Mouse (Mus musculus) layer of hippocampus, adult 18-20 months (tissue): ENCODE results near the gene Tsga10ip. TPM values are rescaled to one million over a fixed set of nuclear protein-coding genes. Genes with fewer than 3 reads are reported as not detected.
"Not testable (repeated sequence)": the region's sequence is repeated elsewhere in the genome, so short reads cannot be mapped to it uniquely, and the experiment has no call there.

Experiments
- DNase-seq, 2 experiments: peaks; one replicate each; pipeline ENCODE4 v3.0.0; 2022; ENCODE audit warnings: low spot score in 2 of 2
- total RNA-seq, 2 experiments: library from RNA; stranded (reverse); gene quantifications; 2 replicates each; pipeline ENCODE4 v1.2.3; 2021

Tsga10ip gene
- total RNA-seq, 2 experiments from 2014 or later, result 0.30 TPM

DNA sequence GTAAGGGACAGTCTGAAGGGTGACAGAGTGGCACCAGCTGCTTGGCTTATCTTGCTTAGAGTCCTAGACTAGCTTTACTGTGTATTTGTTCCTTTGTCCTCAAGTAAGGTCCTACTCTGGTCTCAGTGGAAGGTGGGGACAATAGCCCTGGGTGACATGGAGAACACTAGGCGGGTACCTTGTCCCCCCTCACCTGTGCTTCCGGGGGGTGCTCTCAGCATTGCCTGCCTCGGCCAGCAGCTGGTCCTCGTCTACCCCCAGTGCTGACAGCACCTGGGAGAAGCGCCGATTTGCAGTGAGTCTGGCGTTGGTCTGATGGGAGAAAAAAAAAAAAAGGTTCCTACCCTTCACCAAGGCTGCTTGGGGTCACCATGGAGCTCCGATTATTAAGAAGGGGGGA, 11.9 kb downstream of the Tsga10ip start:
- DNase-seq, result no peak

DNA sequence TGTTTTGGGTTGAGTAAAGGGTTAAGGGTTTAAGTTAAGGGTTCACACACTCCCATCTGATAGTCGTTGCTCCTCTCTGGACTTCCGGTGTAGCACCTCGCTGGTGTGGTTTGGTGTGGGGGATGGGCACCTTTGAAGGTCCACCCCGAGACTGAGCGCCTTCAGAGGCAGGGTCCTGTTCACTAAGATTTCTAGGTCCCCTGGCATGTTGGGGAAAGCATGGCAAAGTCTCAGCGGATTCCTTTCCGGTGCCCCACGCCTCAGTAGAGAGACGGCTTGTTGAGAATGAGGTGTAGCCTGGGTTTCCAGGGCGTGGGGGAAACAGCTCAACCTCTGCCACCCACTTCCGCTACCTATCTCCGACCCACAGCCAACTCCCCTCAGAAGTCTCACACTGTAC, 12.7 kb downstream of the Tsga10ip start:
- DNase-seq, result no peak

DNA sequence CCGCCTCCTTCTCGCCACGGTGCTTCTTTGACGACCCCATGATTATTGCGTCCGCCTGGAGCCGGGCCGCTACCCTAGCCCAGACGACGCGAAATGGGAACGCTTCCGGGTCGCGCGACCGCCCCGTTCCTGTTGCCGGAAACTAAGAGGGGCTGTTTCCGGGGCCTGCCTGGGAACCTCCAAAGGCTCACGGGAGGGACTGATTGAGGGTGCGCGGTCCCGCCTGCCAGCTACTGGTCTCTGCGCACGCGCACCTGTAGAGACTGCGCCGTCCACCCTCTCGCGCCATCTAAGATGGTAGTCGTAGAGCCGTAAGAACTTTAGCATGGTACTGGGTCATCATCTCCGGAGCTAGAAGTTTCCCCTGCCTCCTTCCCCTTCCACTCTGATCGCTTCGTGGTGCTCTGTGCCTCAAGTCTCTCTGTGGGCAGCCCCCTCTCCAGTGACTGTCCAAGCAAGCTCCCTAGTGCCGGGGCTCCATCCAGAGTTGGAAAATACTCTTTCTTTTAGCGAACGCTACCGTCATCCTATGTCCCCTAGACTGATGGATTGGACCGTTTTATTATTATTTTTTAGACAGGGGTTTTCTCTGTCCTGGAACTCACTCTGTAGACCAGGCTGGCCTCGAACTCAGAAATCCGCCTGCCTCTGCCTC, 13.6 kb downstream of the Tsga10ip start, which contains the start of gene Sart1:
TSS of gene Sart1 (minus strand) at position 116 of the 655 bp plus-strand sequence.
- peak; percentile 95 to 98 for DNase-seq

DNA sequence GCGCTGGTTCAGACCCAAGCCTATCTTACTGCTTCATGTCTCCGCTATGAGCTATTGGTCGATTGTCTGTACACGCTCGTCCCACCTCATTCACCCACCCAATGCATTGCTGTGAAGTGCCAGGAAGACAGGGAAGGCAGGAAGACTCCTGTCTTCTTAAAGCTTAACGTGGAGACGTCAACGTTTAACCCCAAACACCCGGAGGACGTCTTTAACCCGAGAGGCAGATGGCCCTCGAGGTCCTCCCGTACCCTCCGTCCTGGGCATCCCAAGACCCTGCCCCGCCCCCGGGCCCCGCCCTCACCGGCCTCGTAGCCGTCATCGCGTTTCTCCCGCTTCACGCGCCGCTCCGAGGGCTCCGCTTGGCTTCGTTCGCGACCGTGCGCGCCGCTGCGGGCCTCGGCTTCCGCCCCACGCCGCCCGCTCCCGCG, 14.3 kb downstream of the Tsga10ip start:
- DNase-seq, result no peak

DNA sequence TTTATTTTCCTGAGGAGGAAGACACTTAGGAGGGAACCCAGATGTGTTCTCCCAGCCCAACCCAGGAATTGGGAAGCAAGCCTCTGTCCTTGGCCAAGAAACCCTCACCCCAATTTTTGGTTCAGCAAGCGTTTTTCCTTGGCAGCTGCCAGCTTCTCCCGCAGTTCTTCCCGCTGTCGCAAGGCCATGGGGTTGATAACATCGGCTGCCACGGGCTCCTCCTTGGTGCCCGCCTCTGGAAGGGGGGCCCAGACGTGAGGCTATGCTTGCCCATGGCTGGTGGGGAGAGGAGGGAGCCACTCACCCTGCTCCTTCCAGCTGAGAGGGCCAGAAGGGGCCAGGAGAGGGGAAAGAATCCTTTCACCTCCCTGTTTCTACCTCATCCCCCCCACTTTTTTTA, 17.6 kb downstream of the Tsga10ip start:
- no peak for DNase-seq

DNA sequence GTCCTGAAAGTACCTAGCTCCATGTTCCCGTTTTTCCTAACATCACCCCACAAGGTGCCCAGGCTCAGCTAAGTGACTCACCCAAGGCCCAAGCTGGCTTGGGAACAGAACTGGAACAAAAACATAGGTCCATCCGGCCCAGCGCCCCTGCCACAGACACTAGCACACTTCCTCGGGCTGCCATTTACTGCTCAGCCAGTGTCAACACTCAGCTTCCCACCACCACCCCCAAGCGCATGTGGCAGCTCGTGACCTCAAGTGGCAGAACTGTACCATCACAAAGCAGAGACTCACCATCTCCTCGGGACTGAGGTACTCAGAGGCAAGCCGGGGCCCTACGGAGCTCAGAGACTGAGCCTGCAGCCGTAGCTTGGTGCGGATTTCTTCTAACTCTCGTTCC, 19.0 kb downstream of the Tsga10ip start:
- DNase-seq, result no peak

DNA sequence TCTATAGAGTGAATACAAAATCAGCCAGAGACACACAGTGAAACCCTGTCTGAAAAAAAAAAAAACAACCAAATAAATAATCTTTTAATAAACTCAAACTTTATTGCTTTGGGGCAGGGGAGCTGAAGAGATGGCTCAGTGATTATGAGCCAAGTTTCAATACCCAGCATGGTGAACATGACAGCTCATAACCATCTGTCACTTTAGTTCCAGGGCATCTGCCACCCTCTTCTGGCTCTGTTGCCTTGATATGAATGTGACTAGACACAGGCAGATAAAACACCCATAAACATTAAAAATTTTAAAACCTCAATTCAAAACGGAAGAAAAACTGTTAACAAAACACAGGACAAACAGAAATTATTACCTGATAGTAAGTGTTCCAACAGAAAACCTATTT, 24.9 kb downstream of the Tsga10ip start:
- peak; percentile 60 to 93 for DNase-seq

DNA sequence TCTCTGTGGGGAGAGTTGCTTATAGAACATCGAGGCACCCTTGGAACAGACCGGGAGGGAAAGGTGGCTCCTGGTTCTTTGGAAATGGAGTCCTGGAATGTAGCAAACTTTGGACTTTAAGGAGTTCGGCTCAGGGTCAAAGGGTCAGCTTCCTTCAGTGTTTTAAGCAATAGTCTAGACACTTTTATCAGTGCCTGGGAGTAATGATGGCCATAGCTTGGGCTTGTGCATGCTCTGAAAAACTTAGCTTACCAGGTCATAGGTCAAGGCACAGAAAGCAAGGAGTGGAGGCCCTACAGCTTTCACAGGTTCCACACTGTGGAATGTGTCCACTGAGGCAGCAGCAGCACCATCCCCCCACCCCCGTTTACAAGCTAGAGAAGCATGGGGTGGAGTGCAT, 27.6 kb downstream of the Tsga10ip start:
- DNase-seq, result no peak

DNA sequence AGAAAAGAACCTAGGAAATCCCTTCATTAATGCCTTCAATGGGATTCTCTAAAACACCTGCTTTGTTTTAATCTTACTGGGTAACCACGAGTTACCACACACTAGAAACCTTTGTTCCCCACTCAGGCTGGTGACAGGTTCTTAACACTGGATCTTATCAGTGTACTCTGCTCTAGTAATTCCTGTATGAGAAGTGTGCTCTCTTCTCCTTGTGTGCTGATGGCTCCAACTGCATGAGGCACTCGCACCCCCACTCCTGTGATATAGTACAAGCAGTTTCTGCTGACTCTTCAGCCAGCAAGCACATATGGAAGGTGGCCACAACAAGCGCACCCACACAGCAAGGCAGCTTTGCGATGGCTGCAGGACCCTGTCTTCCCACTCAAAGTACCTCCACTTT, 28.1 kb downstream of the Tsga10ip start:
- DNase-seq, result no peak

DNA sequence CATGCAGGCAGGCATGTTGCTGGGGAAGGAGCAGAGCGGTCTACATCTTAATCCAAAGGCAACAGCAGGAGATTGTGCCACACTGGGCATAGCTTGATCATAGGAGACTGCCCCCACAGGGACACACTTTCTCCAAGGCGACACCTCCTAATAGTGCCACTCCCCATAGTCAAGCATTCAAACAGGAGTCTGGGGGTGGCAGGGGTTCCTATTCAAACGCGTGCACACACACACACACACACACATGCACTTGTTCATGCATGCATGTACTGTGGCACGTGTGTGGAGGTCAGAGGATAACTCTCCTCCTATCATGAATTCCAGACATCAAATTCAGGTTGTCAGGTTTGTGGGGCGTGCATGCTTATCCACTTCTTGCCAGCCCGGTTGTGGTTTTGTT, 29.6 kb downstream of the Tsga10ip start:
- no peak for DNase-seq

DNA sequence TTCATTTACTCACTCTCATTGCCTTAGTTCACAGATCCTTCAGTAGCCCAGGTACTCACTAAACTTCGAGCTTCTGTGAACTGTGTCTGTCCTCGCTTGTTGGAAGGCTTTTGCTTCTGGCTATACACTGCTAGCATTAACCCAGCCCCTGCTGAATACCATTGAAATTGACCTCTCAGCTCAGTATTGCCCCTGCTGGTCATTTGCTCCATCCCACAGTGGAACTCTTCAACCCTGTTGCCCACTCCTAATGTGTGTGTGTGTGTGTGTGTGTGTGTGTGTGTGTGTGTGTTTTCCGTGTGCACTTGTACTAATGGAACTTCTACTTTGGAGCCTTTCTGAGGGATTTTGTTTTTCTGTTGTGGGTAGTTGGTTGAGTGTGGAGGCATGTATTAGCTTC, 31.4 kb downstream of the Tsga10ip start:
- DNase-seq, result no peak

DNA sequence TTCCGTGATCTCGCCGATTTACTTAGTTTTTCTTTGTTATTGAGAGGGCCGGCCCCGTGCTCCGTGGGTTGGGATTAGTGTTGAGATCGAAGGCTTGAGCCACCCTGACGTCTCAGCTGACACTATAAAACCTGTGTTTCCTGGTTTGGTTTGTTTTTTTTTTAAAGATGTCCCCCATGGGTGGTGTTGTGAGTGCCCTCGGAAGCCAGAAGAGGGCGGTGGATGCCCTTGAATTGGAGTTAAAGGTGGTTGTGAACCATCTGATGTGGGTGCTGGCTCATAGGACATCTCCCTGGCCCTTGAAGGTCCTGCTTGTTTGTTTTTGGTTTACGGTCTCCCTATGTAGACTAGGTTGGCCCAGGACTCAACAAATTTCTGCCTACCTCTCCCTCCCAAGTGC, 34.9 kb downstream of the Tsga10ip start:
- DNase-seq, result no peak

DNA sequence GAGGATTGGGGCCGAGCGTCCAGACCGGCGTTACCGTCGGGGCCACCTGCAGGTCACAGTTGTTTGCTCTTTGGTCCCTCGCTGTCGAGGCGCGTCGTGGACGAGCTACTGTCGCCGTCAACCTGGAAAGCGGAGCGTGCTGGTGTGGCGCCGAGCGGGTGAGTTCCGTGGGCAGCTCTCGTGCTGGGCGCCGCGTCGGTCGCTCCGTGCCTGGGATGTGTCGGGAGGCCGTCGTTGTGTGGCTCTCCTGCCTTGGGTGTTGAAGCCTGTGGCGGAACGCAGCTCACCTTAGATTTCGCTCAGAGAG, 35.3 kb downstream of the Tsga10ip start, which contains the start of gene Banf1:
TSS of gene Banf1 (minus strand) at position 116 of the 307 bp plus-strand sequence.
- no peak for DNase-seq

DNA sequence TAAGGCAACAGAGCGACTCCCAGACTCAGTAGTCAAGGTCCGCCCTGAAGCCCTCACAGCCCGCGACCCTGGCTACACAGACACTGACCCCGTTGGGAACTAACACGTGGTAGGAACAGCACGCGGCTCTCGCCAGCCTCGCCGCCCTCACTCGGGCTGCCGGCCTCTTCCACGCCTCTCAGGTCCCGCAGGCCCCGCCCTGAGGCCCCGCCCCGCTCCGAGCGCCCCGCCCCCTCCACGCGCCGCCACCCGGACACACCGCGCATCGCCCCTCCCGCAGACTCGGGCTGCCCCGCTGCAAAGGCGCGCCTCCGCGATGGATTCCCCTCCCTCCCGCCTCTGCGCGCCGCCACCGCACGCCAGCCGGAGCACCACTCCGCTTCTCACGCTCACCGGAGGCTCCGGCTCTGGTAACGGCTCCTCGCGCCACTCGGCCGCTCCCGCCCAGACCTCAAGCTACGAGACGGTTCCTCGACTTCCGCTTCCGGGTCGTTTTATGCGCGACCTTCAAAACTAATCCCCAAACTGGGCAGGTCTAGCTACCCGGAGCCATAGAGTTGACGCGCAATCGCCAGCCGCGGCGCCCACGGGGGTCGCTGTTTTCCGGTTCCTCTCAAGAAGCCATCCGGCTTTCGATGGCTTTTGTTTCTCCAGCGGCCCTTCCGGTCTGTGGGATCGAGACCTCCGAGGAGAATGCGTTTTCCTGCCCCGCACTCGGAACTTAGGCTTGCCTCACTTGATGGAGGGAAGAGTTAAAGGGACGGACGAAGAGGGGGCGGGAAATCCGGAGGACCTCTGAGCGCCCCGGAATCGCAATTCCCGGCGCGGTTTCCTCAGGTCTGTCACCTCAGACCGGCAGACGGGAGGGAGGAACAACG, 35.9 kb downstream of the Tsga10ip start, which contains the start of gene Eif1ad:
TSS of gene Eif1ad (plus strand) at position 567 of the 878 bp plus-strand sequence.
- peak; percentile 91 to 97 for DNase-seq

DNA sequence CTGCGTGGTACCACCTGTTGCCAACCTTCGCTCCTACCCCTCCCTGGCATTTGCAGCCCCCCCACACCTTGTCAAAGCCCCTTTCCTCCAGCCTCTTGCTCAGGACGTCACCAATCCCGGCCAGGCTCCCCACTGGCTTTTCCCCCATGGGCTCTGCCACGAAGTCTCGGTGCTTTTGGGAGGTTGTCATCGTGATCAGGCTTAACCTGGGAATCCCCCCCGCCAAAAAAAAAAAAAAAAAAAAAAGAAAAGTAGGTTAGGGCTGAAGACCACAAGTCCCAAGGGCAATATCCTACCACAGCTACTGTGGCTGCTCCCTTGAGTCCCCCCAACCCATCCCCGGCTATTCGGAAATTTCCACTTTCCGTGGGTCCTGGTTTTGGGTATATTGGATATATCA, 36.6 kb downstream of the Tsga10ip start:
- no peak for DNase-seq

DNA sequence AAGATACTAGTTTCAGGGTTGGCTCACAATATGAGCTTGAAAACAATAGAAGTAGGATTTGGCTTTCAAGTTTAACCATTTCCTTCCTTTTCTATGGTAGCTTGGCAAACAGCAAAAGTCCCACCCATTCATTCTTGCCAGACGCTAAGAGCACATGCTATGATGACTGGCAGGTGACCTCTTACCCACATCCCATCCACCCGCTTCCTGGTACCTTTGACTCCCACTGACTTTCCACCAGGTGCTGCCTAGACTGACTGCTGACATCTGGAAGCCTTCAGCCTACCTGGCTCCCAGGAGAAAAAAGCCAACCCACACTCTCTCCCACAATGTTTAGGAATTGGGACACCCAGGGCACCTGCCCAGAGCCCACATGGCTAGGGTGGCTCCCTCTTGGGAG, 38.2 kb downstream of the Tsga10ip start:
- DNase-seq, result no peak

DNA sequence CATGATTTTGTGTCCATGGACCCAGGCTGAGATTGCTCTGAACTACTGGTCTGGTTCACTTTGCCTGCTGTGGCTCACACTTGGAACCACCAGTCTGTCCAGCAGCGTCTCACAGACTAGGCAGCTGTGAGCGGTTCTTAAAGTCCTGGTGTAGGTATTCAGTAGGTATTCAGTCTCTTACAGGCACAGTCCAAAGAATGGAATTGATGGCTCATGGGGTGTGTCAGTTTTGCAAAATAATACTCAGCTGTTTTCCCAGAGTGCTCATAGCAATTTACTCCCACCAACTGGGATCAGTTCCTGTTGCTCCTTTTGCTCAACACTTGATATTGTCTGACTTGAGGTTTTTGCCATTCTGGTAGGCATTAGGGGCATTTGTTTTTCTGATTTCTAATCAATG, 40.1 kb downstream of the Tsga10ip start:
- DNase-seq, result no peak

DNA sequence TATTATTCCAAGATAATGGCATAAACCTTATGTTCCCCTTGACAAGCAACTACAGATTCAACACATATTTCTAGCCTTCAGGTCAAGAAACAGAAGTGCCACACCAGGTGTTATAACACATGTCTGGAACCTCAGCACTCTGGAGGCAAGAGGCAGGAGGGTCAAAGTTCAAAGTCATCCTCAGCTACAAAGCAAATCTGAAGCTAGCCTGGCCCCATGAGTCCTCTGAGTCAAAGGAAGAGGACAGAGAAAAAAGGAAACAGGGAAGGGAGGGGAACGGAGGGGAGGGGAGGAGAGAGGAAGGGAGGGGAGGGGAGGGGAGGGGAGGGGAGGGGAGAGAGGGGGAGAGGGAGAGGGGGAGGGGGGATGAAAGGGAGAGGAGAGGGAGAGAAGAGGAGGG, 46.2 kb downstream of the Tsga10ip start:
- no peak for DNase-seq

DNA sequence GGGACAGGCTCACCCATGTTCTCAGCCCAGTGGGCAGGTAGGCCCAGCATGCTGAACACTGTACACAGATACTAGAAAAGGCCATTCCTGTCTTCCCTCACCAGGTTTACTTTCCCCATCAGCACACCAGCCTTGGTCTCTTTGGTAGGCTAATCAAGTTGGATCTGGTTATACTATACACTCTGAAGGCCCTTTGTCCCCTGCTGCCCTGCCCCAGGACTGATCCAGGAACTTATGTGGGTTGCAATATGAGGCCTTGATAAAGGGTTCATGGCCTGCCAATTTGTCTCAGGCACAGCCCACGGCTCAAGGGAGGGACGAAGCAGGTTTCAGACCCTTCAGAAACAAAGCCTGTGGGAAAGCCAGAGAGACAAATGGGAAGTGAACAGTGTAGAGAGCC, 48.7 kb downstream of the Tsga10ip start:
- no peak for DNase-seq

DNA sequence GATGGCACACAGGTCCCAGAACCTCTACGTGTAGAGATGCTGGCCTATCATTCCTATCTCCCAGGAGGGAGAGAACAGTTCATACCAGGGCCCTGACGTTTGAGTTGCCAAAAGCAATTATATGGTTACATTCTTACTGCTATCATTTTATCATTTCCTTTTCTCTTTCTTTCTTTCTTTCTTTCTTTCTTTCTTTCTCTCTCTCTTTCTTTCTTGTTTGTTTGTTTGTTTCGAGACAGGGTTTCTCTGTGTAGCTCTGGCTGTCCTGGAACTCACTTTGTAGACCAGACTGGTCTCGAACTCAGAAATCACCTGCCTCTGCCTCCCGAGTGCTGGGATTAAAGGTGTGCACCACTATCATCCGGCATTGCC, 52.8 kb downstream of the Tsga10ip start, which contains the start of gene Cst6:
TSS of gene Cst6 (minus strand) at position 73 of the 372 bp plus-strand sequence.
- not testable (repeated sequence) for DNase-seq

DNA sequence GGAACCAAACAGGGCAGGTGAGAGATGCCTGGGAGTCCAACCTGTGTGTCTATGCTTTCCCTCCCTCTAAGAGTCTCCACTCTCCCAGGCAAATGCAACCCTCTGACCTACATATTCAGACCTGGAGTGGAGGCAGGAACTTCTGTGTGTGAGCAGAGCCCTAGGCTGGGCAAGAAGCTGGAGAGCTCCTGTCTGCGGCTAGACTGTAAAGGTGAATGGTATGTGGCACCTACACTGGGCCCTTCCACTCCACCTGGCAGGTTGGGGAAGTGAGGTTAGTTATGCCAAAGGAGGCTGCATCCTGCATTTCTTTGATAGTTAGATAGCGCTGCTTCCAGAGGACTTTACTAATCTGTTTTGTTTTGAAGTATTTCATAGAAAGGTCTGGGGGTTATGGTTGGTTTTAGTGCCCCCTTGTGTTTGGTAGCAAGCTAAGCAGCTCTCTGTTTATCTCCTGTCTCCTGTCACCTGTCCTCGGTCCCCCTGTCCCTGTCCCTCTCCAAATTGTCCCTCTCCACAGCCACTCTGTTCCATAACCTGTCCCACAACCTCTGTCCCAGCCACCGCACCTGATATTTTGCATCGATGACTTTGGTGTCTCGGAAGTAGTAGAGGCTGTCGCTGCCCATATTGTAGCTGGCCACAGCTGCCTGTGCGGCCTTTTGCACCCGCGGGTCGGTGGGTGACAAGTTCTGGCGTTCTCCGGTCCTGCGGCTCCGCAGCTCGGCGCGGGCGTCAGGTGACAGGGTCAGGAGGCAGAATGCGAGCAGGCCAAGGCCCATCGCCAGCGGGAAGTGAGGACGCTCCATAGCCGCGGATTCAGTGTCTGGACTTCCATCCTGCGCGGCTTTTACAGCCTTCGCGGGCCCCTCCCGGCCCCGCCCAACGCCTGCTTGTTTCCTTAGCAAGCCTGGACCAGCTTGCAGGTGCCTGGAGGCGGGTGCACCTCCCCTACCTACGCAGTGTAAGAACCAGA, 53.5 kb downstream of the Tsga10ip start:
- DNase-seq, result peak in 1 of 2 experiments; percentile 19
